Mouse (Mus musculus) megakaryocyte, embryonic 14.5 days (primary cell): Measurements from ENCODE around the gene Fam196b.

Experiments
- FLI1 ChIP-seq: IDR thresholded peaks from 2 replicates; pipeline ENCODE4 v1.6.1; 2012; ENCODE audit warnings: low read length, inconsistent platforms, mixed read lengths
- GATA1 ChIP-seq: IDR thresholded peaks from 3 replicates; pipeline ENCODE4 v1.6.1; 2012; ENCODE audit warnings: mixed read lengths, low read length, inconsistent platforms, borderline replicate concordance

DNA sequence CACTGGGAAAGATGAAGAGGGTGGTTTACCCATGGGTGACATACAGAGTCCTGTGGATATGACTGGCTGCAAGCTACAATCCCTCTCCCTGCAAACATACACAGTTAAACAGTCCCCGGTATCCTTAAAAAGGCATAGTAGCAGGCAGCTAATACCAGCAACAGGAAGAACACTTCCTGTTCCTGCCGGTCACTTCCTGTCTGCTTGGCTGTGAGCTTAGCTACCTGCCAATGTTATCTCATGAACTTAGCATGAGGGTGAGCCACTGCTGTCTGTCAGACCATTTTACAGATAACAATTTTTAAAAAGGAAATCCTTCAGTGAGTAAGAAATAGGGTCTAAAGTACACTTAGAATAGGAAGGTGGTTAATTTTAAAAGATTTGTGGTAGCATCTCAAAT, 83.9 kb downstream of the Fam196b start:
- TF ChIP-seq GATA1 (no peak), FLI1 (no peak)
